Mouse (Mus musculus) forebrain, embryonic 10.5 days (tissue): ENCODE results near the gene Fhit. TPM values are rescaled to one million over a fixed set of nuclear protein-coding genes. Genes with fewer than 3 reads are reported as not detected.

Source experiments
- DNase-seq: peaks from one replicate; pipeline ENCODE4 v3.0.0-alpha.2; 2017; ENCODE audit warnings: low spot score; ENCODE audit errors: extremely low spot score
- H3K27ac ChIP-seq: fragments of 300-500 bp; sonication (generic); 2 replicates; pipeline ENCODE4 v1.5.1; 2016; ENCODE audit warnings: mild to moderate bottlenecking
- H3K27me3 ChIP-seq: fragments of 300-500 bp; sonication (generic); 2 replicates; pipeline ENCODE4 v1.6.1; 2016; ENCODE audit warnings: mild to moderate bottlenecking; ENCODE audit not compliant: poor library complexity, severe bottlenecking
- H3K36me3 ChIP-seq: fragments of 300-500 bp; sonication (generic); replicated peaks from 2 replicates; pipeline ENCODE4 v1.6.1; 2016; ENCODE audit warnings: mild to moderate bottlenecking, moderate library complexity
- H3K4me1 ChIP-seq: fragments of 300-500 bp; sonication (generic); 2 replicates; pipeline ENCODE4 v1.6.1; 2016
- H3K4me3 ChIP-seq: fragments of 300-500 bp; sonication (generic); 2 replicates; pipeline ENCODE4 v1.5.1; 2016; ENCODE audit warnings: mild to moderate bottlenecking, moderate library complexity
- H3K9me3 ChIP-seq: fragments of 300-500 bp; sonication (generic); 2 replicates; pipeline ENCODE4 v1.6.1; 2016; ENCODE audit warnings: mild to moderate bottlenecking, moderate library complexity
- WGBS: fragments of 180-500 bp; shearing (Covaris S2); methylation state at CpG from one replicate; pipeline ENCODE4 v1.1.7; 2016; 5-methylcytosine and 5-hydroxymethylcytosine counted together
- polyA plus RNA-seq: library from polyadenylated mRNA; unstranded; fragments of >200 nt; fragmentation: Nextera tagmentation; extraction: Ambion mirVana; gene quantifications from 2 replicates; pipeline ENCODE4 v1.2.1, GENCODE M21; 2016

Fhit gene
- 1.2 and 1.4 TPM in 2 replicates for polyA plus RNA-seq

DNA sequence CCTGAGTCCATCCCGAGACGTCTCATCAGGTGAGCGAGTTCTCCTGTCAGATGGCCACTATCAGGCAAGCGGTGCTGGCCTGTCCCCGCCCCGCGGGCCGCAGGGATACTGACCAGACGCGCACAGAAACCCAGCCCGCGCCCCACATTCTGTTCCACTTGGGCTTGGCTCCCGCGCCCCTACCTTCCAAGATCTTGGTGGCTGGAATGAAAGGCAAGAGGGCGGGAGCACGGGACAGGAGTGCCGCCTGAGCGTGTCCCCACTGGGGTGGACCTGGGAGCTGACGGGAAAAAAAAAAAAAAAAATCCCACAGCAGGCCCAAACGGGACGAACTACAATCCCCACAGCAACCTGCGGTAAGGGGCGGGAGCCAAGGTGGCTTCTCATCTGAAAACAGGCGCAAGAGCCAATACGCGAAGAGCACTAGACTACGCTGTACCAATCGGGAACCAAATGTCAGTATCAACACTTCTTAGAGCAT, at the start of gene Fhit:
TSS of gene Fhit (minus strand) at position 285 of the 481 bp plus-strand sequence.
- no peaks in the 10 kb centered on the region for H3K27me3 ChIP-seq
- under 1% methylated on average over 28 of the region's 28 CpGs for WGBS
- DNase-seq = peak; percentile 83
- peak within 1 kb of the TSS; percentile 70 for H3K4me3 ChIP-seq
- H3K4me1 ChIP-seq = peaks cover 16% of the 10 kb centered on the region
- peak within 1 kb of the TSS; percentile 85 for H3K27ac ChIP-seq
- H3K36me3 ChIP-seq = no peaks in the 10 kb centered on the region
- no peaks in the 10 kb centered on the region for H3K9me3 ChIP-seq

DNA sequence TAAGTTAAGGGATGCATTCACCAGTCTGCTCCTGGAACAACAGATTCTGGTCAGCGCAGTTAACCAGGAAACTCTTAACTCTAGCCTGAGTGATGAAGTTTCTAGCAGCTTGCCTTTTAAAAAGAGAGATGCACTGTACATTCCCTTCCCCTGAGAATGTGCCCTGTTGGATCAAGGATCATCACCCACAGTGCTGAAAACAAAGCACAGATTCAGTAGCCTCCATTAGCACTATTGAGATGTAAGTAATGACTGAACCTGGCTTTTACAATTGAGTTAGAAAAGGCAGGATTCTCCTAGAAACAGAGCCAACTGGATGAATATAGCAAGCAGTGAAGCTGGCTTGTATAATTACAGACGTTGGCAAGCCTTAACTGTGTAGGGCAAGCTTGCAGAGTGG, 45.0 kb upstream of the Fhit start:
- WGBS = 48% methylated on average over 2 of the region's 2 CpGs

DNA sequence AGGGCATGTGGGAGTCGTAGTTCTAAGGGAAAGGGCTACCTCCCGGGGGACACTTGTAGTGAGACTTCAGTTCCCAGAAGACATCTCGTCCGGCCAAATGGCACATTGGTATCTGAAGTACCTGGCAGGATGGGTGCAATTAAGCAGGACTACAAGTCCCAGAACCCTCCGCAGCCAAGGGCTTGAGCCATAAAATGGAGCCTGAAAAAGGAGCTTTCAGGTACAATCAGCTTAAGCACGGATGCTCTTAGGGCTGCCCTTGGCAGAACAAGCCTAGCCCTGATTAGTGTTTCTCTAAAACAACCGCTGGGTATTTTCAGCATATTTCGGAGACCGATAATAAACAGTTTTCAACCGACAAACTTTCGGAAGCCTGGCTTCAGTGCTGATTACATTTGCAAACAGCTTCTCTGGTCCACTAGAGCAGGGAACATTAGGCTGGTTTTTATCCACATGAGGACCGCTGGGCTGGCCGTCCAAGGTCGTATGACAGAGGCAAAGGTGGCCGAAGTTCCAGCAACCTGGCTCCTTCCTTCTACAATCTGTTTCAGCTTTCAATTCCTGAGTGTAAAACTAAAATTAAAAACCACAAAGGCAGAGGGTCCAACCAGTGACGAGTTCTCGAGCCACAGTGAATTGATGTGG, 907 bp downstream of the Fhit start:
- 9% methylated on average over 17 of the region's 17 CpGs for WGBS
- Histone ChIP-seq H3K27ac (peak overlapping the region; percentile 85), H3K27me3 (no peaks in the 10 kb centered on the region), H3K36me3 (no peaks in the 10 kb centered on the region), H3K4me1 (peaks cover 16% of the 10 kb centered on the region), H3K9me3 (no peaks in the 10 kb centered on the region), H3K4me3 (peak overlapping the region; percentile 70)
- DNase-seq = peak; percentile 71

More for the DNA sequence above, 45.0 kb upstream of the Fhit start:
- Histone ChIP-seq H3K9me3 (no peaks in the 10 kb centered on the region), H3K4me3 (no peak overlapping the region), H3K36me3 (no peaks in the 10 kb centered on the region), H3K27ac (no peak overlapping the region), H3K27me3 (no peaks in the 10 kb centered on the region), H3K4me1 (no peaks in the 10 kb centered on the region)
- DNase-seq = no peak

DNA sequence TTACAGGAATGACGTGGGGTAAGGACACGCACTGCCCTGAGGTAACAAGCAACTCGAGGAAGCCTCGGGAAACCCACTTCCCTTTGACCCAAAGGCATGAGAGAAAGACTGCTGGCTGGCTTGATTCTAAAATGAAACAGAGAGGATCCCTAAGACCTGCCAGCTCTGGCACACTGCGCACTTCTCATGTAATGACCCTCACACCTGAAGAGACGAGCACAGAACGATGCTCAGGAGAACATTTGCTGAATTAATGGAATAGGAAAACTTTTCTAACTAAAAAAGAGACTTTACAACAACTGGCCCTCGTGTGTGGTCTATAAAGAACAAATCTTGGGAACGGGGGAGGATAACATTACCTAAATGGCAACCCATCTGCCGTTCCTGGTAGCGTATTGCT, 2.2 kb downstream of the Fhit start:
- no peaks in the 10 kb centered on the region for H3K36me3 ChIP-seq
- no peak overlapping the region for H3K27ac ChIP-seq
- H3K4me3 ChIP-seq = no peak overlapping the region
- DNase-seq = no peak
- 92% methylated on average over 11 of the region's 11 CpGs for WGBS
- H3K9me3 ChIP-seq = no peaks in the 10 kb centered on the region
- H3K4me1 ChIP-seq = peaks cover 18% of the 10 kb centered on the region
- no peaks in the 10 kb centered on the region for H3K27me3 ChIP-seq

DNA sequence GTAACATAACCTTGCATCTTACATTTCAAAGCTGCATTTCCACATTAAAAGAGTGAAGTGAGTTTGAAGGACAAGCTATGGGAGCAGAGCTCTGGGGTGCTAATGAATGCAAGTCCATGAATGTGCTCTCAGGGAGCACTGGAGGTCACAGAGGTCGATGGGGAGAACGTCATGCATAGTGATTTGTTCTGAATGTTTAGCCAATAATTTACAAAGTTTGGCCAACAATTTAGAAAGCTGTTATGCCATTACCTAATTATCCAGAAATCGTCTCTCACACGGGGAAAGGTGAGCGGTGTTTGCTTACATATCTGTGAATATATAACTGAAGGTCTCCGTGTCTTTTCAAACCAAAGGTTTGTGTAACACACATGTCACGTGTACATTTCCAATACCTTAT, 2.8 kb downstream of the Fhit start:
- Histone ChIP-seq H3K4me3 (no peak overlapping the region), H3K27ac (no peak overlapping the region), H3K27me3 (no peaks in the 10 kb centered on the region), H3K4me1 (peaks cover 21% of the 10 kb centered on the region), H3K36me3 (no peaks in the 10 kb centered on the region), H3K9me3 (no peaks in the 10 kb centered on the region)
- DNase-seq = no peak
- WGBS = 82% methylated on average over 7 of the region's 7 CpGs

DNA sequence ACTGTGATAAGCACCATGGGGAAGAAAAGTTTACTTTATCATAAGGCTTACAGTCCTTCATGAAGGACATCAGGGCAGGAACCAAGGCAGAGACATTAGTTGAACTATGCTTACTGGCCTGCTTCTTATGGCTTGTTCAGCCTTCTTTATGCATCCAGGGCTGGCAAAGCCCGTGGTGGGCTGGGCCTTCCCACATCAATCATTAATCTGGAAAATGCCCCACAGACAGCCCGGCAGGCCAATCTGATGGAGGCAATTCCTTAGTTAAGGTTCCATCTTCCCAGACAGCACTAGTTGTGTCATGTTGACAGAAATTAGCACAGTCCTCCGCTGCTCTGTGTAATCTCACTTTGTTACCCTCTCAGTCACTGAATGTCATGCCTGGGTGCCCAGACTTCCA, 4.1 kb downstream of the Fhit start:
- Histone ChIP-seq H3K27me3 (no peaks in the 10 kb centered on the region), H3K36me3 (no peaks in the 10 kb centered on the region), H3K9me3 (no peaks in the 10 kb centered on the region), H3K27ac (no peak overlapping the region), H3K4me1 (peaks cover 21% of the 10 kb centered on the region), H3K4me3 (no peak overlapping the region)
- 86% methylated on average over 3 of the region's 3 CpGs for WGBS
- DNase-seq = no peak

DNA sequence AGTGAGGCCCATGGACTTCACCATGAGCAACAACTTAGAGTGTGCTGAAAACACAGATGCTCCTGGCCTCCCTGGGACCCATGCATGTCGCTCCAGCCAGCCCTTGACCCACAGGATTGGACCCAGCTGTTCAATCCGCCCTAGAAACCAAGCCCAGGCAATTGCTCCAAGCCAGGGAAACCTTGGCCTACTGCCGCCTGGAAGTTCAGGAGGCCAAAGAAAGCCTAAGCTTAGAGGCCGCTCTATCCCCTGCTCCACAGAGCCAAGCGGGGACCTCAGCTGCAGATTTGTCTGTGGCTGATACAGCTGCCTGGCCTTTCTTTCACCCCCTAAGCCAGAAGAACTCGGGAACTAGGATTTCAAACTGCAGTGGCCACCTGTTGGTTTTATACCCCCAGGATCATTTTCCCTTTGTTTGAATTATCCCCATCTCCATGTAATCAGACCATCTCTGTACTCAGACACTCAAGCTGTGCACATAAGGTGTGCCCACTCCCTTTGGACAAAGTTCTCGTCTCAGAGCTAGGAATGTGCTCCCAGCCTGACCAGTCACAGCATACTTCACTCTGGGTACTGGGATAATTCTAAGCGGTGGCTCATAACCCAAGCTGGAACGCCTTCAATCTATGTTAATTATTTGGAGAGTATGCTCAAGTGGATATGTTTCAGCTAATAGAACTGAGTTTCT, 10.1 kb downstream of the Fhit start:
- no peaks in the 10 kb centered on the region for H3K36me3 ChIP-seq
- no peak overlapping the region for H3K27ac ChIP-seq
- WGBS = 80% methylated on average over 9 of the region's 9 CpGs
- H3K4me3 ChIP-seq = no peak overlapping the region
- H3K4me1 ChIP-seq = peaks cover 5% of the 10 kb centered on the region; the same call in 1 of the 2 replicates
- no peaks in the 10 kb centered on the region for H3K27me3 ChIP-seq
- no peaks in the 10 kb centered on the region for H3K9me3 ChIP-seq
- no peak for DNase-seq

DNA sequence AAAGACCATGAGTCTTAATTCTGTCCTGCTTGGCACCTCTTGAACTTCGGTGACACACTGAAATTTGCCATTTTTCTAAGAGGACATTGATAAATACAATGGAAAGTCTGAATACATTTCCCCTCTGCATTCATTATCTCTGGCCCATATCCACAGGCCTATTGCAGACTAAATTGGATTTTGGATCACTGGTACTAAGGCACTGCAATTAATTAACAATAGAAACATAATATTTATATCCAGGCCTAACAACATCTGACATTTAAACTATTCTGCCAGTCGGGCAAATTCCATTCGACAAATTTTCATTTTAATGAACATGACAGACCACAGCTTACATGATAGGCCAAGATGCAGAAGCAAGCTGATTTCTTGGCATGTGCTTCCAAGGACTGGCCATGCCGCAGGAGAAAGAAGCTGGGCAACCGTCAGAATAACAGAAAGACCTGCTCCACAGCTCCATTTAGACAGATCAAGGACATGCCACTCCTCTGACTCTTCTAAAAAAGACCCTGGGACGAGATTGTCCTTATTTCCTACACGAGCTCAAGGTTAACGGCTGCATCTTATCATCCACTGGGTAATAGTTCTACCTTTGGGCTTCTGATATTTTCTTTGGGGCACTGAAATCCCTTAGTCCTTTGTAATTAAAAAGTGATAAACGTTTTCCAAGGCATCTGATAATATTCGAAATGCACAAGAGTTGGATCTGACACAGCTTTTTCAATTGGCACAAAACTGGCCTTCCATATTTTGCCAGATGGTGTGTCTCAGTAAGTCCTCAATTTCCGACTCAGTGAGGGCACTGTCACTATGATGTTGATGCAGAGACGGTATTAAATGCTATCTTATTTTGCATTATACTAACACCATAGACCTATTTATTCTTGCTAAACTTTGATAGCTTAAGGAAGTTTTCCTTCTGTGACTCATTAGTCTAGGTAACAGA, 27.8 kb downstream of the Fhit start:
- no peak overlapping the region for H3K27ac ChIP-seq
- 91% methylated on average over 12 of the region's 12 CpGs for WGBS
- H3K4me3 ChIP-seq = no peak overlapping the region
- no peaks in the 10 kb centered on the region for H3K9me3 ChIP-seq
- H3K27me3 ChIP-seq = no peaks in the 10 kb centered on the region
- H3K4me1 ChIP-seq = no peaks in the 10 kb centered on the region
- no peaks in the 10 kb centered on the region for H3K36me3 ChIP-seq
- no peak for DNase-seq

DNA sequence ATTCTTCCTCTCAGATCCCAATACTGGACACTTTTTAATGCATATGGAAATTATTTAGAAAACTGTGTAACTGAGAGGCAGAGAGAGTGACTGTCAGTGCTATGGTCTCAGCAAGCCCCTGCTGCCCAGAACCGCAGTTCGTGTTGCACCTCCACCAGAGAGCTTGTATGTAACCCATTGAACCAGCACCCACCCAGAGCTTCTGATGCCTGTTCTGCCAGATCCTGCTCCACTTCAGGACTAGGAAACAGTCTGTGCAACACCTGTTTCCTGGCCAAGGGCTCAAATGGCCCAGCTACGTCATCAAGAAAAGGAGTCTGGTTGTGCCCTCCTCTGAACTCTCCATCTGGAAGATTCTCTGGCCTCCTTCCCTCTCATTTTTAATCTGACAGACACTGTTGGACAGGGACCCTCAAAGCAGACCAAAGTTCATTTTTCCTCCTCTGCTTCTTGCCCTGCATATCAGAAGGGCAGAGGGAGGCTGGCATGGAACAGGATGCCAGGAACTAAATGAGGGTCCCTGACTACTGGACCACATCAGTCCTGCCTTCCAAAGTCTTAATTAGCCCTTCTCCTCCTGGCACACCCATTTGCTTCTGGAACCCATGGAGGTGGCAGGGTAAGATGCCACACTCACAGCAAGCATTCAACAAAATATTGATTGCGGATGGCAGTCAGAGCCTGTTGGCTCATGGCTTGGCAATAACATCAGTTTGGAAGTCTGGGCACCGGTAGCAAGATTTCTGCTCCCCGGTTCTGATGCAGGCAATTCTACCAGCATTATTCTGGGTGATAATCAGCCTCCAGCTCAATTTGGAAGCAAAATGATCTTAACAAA, 29.0 kb downstream of the Fhit start:
- H3K4me1 ChIP-seq = no peaks in the 10 kb centered on the region

DNA sequence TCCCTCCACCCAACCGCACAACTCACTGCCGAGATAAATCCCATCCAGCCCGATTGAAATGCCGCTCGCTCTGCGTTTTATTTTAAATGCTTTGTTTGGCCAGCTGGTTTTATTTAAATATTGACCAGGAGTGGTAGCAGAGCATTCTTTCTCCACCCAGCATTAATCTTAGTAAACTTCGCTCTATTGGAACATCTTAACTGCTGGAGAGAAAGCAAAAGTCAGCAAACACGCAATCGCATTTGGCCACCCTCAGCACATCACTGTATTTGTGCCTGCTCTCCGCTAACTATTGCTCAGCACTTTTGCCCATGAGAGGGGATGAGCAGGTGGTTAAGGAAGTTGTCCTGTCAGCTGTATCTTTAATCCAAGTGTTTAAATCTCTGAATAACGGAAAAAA, 36.7 kb downstream of the Fhit start:
- H3K4me1 ChIP-seq = no peaks in the 10 kb centered on the region
- no peak overlapping the region for H3K4me3 ChIP-seq
- DNase-seq = no peak
- 84% methylated on average over 11 of the region's 11 CpGs for WGBS
- H3K36me3 ChIP-seq = no peaks in the 10 kb centered on the region
- no peaks in the 10 kb centered on the region for H3K9me3 ChIP-seq
- no peaks in the 10 kb centered on the region for H3K27me3 ChIP-seq
- no peak overlapping the region for H3K27ac ChIP-seq

More for the DNA sequence above, 29.0 kb downstream of the Fhit start:
- Histone ChIP-seq H3K36me3 (no peaks in the 10 kb centered on the region), H3K4me3 (no peak overlapping the region), H3K27ac (no peak overlapping the region), H3K9me3 (no peaks in the 10 kb centered on the region), H3K27me3 (no peaks in the 10 kb centered on the region)
- WGBS = 95% methylated on average over 6 of the region's 6 CpGs
- DNase-seq = no peak

DNA sequence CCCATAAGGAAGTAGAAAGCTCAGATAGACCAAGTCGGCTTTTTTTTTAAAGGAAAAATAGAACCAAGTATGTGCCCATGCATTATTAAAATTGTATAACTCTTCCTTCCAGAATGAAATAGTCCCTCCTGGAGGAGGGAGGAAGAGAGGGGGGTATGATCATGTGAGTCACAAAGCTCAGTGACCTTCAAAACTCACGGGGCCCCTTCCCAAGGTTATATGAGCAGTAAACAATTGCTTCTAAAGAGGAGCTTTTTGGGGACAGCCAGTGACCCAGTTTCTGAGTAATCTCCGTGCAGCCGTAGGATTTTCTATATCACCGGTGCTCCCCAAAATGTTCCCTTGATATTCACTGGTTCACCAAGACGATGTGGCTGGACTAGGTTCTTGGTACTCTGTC, 42.8 kb downstream of the Fhit start:
- 88% methylated on average over 6 of the region's 6 CpGs for WGBS
- no peaks in the 10 kb centered on the region for H3K27me3 ChIP-seq
- no peaks in the 10 kb centered on the region for H3K4me1 ChIP-seq
- DNase-seq = no peak
- no peaks in the 10 kb centered on the region for H3K9me3 ChIP-seq
- H3K36me3 ChIP-seq = no peaks in the 10 kb centered on the region
- no peak overlapping the region for H3K4me3 ChIP-seq
- no peak overlapping the region for H3K27ac ChIP-seq

DNA sequence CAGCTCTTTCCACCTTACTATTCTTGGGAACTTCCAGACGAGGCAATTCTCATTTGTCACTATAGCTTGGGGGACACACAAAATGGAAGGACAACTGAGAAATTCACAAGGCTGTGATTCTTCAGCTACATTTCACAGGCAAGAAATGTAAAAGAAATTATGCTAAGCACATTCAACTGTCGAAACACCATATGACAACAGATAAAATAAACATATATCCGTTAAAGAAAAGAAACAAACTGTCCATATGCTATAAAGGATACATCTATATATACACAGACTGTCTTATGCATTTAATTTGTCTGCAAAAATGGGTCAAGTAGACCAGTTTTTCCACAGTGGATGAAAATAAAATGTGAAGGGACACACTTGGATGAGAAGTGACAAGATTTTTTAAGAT, 76.2 kb downstream of the Fhit start:
- no peak overlapping the region for H3K4me3 ChIP-seq
- H3K27me3 ChIP-seq = no peaks in the 10 kb centered on the region
- H3K4me1 ChIP-seq = peaks cover 8% of the 10 kb centered on the region
- no peak overlapping the region for H3K27ac ChIP-seq
- 85% methylated on average over 3 of the region's 3 CpGs for WGBS
- no peaks in the 10 kb centered on the region for H3K36me3 ChIP-seq
- no peak for DNase-seq
- no peaks in the 10 kb centered on the region for H3K9me3 ChIP-seq
